Mouse (Mus musculus) hindbrain, embryonic 10.5 days (tissue): Measurements from ENCODE around the gene Tspan4. TPM values are rescaled to one million over a fixed set of nuclear protein-coding genes. Genes with fewer than 3 reads are reported as not detected.

ENCODE experiments used
- DNase-seq: peaks from one replicate; pipeline ENCODE4 v3.0.0-alpha.2; 2017; ENCODE audit warnings: low spot score
- H3K27ac ChIP-seq: fragments of 300-500 bp; sonication (generic); 2 replicates; pipeline ENCODE4 v1.5.1; 2016; ENCODE audit warnings: mild to moderate bottlenecking, moderate library complexity
- H3K27me3 ChIP-seq: fragments of 300-500 bp; sonication (generic); 2 replicates; pipeline ENCODE4 v1.6.1; 2016; ENCODE audit warnings: mild to moderate bottlenecking; ENCODE audit not compliant: poor library complexity, insufficient read depth, severe bottlenecking
- H3K36me3 ChIP-seq: fragments of 300-500 bp; sonication (generic); 2 replicates; pipeline ENCODE4 v1.6.1; 2016; ENCODE audit warnings: mild to moderate bottlenecking, moderate library complexity
- H3K4me1 ChIP-seq: fragments of 300-500 bp; sonication (generic); replicated peaks from 2 replicates; pipeline ENCODE4 v1.6.1; 2016; ENCODE audit warnings: mild to moderate bottlenecking
- H3K4me3 ChIP-seq: fragments of 300-500 bp; sonication (generic); 2 replicates; pipeline ENCODE4 v1.5.1; 2016; ENCODE audit warnings: mild to moderate bottlenecking, moderate library complexity
- H3K9me3 ChIP-seq: fragments of 300-500 bp; sonication (generic); 2 replicates; pipeline ENCODE4 v1.6.1; 2016; ENCODE audit warnings: mild to moderate bottlenecking, moderate library complexity
- WGBS: fragments of 180-500 bp; shearing (Covaris S2); methylation state at CpG from one replicate; pipeline ENCODE4 v1.1.7; 2016; 5-methylcytosine and 5-hydroxymethylcytosine counted together
- polyA plus RNA-seq: library from polyadenylated mRNA; unstranded; fragments of >200 nt; fragmentation: Nextera tagmentation; extraction: Ambion mirVana; gene quantifications from 2 replicates; pipeline ENCODE4 v1.2.1, GENCODE M21; 2016

Gene Tspan4
- polyA plus RNA-seq, 1 experiment from 2014 or later = 38.6 TPM

- peaks cover 21% of the 10 kb centered on the region for H3K36me3 ChIP-seq
- H3K27ac ChIP-seq = no peak overlapping the region
- no peak for DNase-seq
- 90% methylated on average over 11 of the region's 11 CpGs for WGBS
- H3K4me3 ChIP-seq = no peak overlapping the region
- no peaks in the 10 kb centered on the region for H3K9me3 ChIP-seq
- H3K27me3 ChIP-seq = peaks cover 71% of the 10 kb centered on the region
- peaks cover 61% of the 10 kb centered on the region for H3K4me1 ChIP-seq
Measured at GRCm38 (mm10) chr7:141458661-141459060, 16.4 kb upstream of the Tspan4 start.

GRCm38 (mm10) chr7:141459301-141459711 lies 15.7 kb upstream of the Tspan4 start:
- Histone ChIP-seq H3K36me3 (peaks cover 21% of the 10 kb centered on the region), H3K27ac (no peak overlapping the region), H3K4me3 (no peak overlapping the region), H3K27me3 (peaks cover 78% of the 10 kb centered on the region), H3K4me1 (peaks cover 64% of the 10 kb centered on the region), H3K9me3 (no peaks in the 10 kb centered on the region)
- DNase-seq = no peak
- 88% methylated on average over 17 of the region's 17 CpGs for WGBS

- Histone ChIP-seq H3K9me3 (no peaks in the 10 kb centered on the region), H3K4me3 (no peak overlapping the region), H3K4me1 (peaks cover 64% of the 10 kb centered on the region), H3K36me3 (peaks cover 21% of the 10 kb centered on the region), H3K27me3 (peaks cover 85% of the 10 kb centered on the region), H3K27ac (no peak overlapping the region)
- WGBS = 75% methylated on average over 5 of the region's 5 CpGs
- DNase-seq = no peak
Measured at GRCm38 (mm10) chr7:141460001-141460390, 15.0 kb upstream of the Tspan4 start.

- Histone ChIP-seq H3K4me1 (peaks cover 64% of the 10 kb centered on the region), H3K27ac (peak within 1 kb of the TSS; percentile 75), H3K9me3 (no peaks in the 10 kb centered on the region), H3K4me3 (peak within 1 kb of the TSS; percentile 54), H3K36me3 (peaks cover 21% of the 10 kb centered on the region), H3K27me3 (peaks cover 90% of the 10 kb centered on the region)
- no peak for DNase-seq
- 73% methylated on average over 15 of the region's 15 CpGs for WGBS
Measured at GRCm38 (mm10) chr7:141460391-141461113, 14.5 kb upstream of the Tspan4 start, which contains the start of gene Cracr2b. TSS of gene Cracr2b (plus strand) at chr7:141461094.

GRCm38 (mm10) chr7:141461521-141462332 lies 13.3 kb upstream of the Tspan4 start:
- Histone ChIP-seq H3K9me3 (no peaks in the 10 kb centered on the region), H3K4me1 (peaks cover 60% of the 10 kb centered on the region), H3K36me3 (peaks cover 21% of the 10 kb centered on the region), H3K27ac (peak overlapping the region; percentile 75), H3K4me3 (peak overlapping the region; percentile 54), H3K27me3 (peaks cover 98% of the 10 kb centered on the region)
- WGBS = 3% methylated on average over 59 of the region's 59 CpGs
- no peak for DNase-seq

GRCm38 (mm10) chr7:141462333-141462821 lies 12.7 kb upstream of the Tspan4 start:
- Histone ChIP-seq H3K4me3 (peak overlapping the region; percentile 54), H3K36me3 (peaks cover 20% of the 10 kb centered on the region), H3K9me3 (no peaks in the 10 kb centered on the region), H3K27me3 (peaks cover 96% of the 10 kb centered on the region), H3K27ac (no peak overlapping the region), H3K4me1 (peaks cover 62% of the 10 kb centered on the region)
- WGBS = 13% methylated on average over 5 of the region's 5 CpGs
- no peak for DNase-seq

GRCm38 (mm10) chr7:141463824-141464602 lies 11.0 kb upstream of the Tspan4 start:
- no peaks in the 10 kb centered on the region for H3K9me3 ChIP-seq
- peaks cover 74% of the 10 kb centered on the region for H3K4me1 ChIP-seq
- H3K4me3 ChIP-seq = peak overlapping the region; percentile 40
- DNase-seq = no peak
- peaks cover 8% of the 10 kb centered on the region for H3K36me3 ChIP-seq
- WGBS = 16% methylated on average over 12 of the region's 12 CpGs
- H3K27ac ChIP-seq = no peak overlapping the region
- peaks cover 81% of the 10 kb centered on the region for H3K27me3 ChIP-seq

GRCm38 (mm10) chr7:141464603-141465201 lies 10.3 kb upstream of the Tspan4 start:
- DNase-seq = no peak
- Histone ChIP-seq H3K4me1 (peaks cover 81% of the 10 kb centered on the region), H3K36me3 (peaks cover 8% of the 10 kb centered on the region), H3K27me3 (peaks cover 75% of the 10 kb centered on the region), H3K9me3 (no peaks in the 10 kb centered on the region), H3K4me3 (peak overlapping the region; percentile 40), H3K27ac (no peak overlapping the region; the same call in 1 of the 2 replicates)
- WGBS = 4% methylated on average over 38 of the region's 38 CpGs

- H3K4me3 ChIP-seq = peak overlapping the region; percentile 40
- no peak for DNase-seq
- H3K27ac ChIP-seq = no peak overlapping the region
- H3K27me3 ChIP-seq = peaks cover 66% of the 10 kb centered on the region
- WGBS = 29% methylated on average over 10 of the region's 10 CpGs
- peaks cover 15% of the 10 kb centered on the region for H3K36me3 ChIP-seq
- H3K9me3 ChIP-seq = no peaks in the 10 kb centered on the region
- H3K4me1 ChIP-seq = peaks cover 86% of the 10 kb centered on the region
Measured at GRCm38 (mm10) chr7:141465388-141466044, 9.5 kb upstream of the Tspan4 start.

- Histone ChIP-seq H3K4me3 (peak overlapping the region; percentile 40), H3K4me1 (peaks cover 83% of the 10 kb centered on the region), H3K9me3 (no peaks in the 10 kb centered on the region), H3K36me3 (peaks cover 20% of the 10 kb centered on the region), H3K27ac (no peak overlapping the region), H3K27me3 (peaks cover 61% of the 10 kb centered on the region)
- no peak for DNase-seq
- 81% methylated on average over 7 of the region's 7 CpGs for WGBS
Measured at GRCm38 (mm10) chr7:141466045-141466394, 9.0 kb upstream of the Tspan4 start.

- H3K4me3 ChIP-seq = peak overlapping the region; percentile 80
- WGBS = 61% methylated on average over 10 of the region's 10 CpGs
- H3K4me1 ChIP-seq = peaks cover 76% of the 10 kb centered on the region
- DNase-seq = no peak
- peaks cover 55% of the 10 kb centered on the region for H3K27me3 ChIP-seq
- peak overlapping the region; percentile 93 for H3K27ac ChIP-seq
- peaks cover 26% of the 10 kb centered on the region for H3K36me3 ChIP-seq
- H3K9me3 ChIP-seq = no peaks in the 10 kb centered on the region
Measured at GRCm38 (mm10) chr7:141466607-141467148, 8.4 kb upstream of the Tspan4 start.
